Mouse (Mus musculus) erythroblast, embryonic 14.5 days (primary cell): ENCODE results near the gene Porcn.

ENCODE experiments used
- GATA1 ChIP-seq: IDR thresholded peaks from 2 replicates; pipeline ENCODE4 v1.6.1; 2012; ENCODE audit warnings: low read length, inconsistent platforms, mixed read lengths
- TAL1 ChIP-seq: IDR thresholded peaks from 3 replicates; pipeline ENCODE4 v1.6.1; 2012; ENCODE audit warnings: low read length, inconsistent platforms, mixed read lengths

DNA sequence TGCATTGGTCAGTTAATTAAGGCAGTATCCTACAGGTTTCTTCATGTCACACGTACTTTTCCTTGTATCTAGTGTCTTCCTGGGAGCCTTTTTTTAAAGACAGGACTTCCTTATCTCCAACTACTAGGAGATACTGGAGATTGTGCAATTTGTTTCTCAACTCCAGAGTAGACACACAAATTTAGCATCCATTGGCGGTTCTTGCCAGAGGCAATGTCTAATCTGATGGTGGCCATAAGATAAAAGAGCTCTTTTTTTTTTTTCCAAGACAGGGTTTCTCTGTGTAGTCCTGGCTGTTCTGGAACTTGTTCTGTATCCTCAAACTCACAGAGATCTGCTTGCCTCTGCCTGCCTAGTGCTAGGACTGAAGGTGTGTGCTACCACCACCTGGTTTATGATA is 3.4 kb upstream of the Porcn start:
- TF ChIP-seq GATA1 (no peak), TAL1 (no peak)
